Mouse (Mus musculus) stomach, postnatal 0 days (tissue): ENCODE results near the gene Mrtfb. TPM values are rescaled to one million over a fixed set of nuclear protein-coding genes. Genes with fewer than 3 reads are reported as not detected.
A peak's percentile ranks its signal among the peaks of the same experiment; 100 is the strongest.

Experiments
- ATAC-seq: fragments of 200-750 bp; cut with Nextera tagmentation; 2 replicates; pipeline ENCODE4 v1.8.0; 2017; ENCODE audit not compliant: low FRiP score, low TSS enrichment
- DNase-seq: peaks from one replicate; pipeline ENCODE4 v3.0.0-alpha.2; 2016; ENCODE audit warnings: low spot score
- H3K27ac ChIP-seq: fragments of 300-500 bp; sonication (generic); replicated peaks from 2 replicates; pipeline ENCODE4 v1.5.1; 2014; ENCODE audit warnings: mild to moderate bottlenecking, control low read depth
- H3K27me3 ChIP-seq: fragments of 300-500 bp; sonication (generic); 2 replicates; pipeline ENCODE4 v1.6.1; 2014; ENCODE audit warnings: low read length; ENCODE audit not compliant: control insufficient read depth, insufficient read depth
- H3K36me3 ChIP-seq: fragments of 300-500 bp; sonication (generic); 2 replicates; pipeline ENCODE4 v1.6.1; 2014; ENCODE audit warnings: low read length, mixed read lengths; ENCODE audit not compliant: control insufficient read depth, insufficient read depth
- H3K4me1 ChIP-seq: fragments of 300-500 bp; sonication (generic); replicated peaks from 2 replicates; pipeline ENCODE4 v1.6.1; 2014; ENCODE audit warnings: antibody characterized with exemption; ENCODE audit not compliant: control insufficient read depth, insufficient read depth
- H3K4me2 ChIP-seq: fragments of 300-500 bp; sonication (generic); replicated peaks from 2 replicates; pipeline ENCODE4 v1.6.1; 2014; ENCODE audit warnings: low read depth, mild to moderate bottlenecking, control low read depth, moderate library complexity
- H3K4me3 ChIP-seq: fragments of 300-500 bp; sonication (generic); 2 replicates; pipeline ENCODE4 v1.5.1; 2014; ENCODE audit warnings: low read depth, low read length, control low read depth
- H3K9ac ChIP-seq: fragments of 300-500 bp; sonication (generic); 2 replicates; pipeline ENCODE4 v1.6.1; 2014; ENCODE audit warnings: mild to moderate bottlenecking, low read length, control low read depth, mixed read lengths
- H3K9me3 ChIP-seq: fragments of 300-500 bp; sonication (generic); 2 replicates; pipeline ENCODE4 v1.6.1; 2016; ENCODE audit warnings: low read length; ENCODE audit not compliant: control insufficient read depth
- CTCF ChIP-seq: IDR thresholded peaks from 2 replicates; pipeline ENCODE4 v1.5.1; 2016; ENCODE audit warnings: antibody characterized with exemption, low read depth, mild to moderate bottlenecking, moderate library complexity
- EP300 ChIP-seq: optimal IDR thresholded peaks from 2 replicates; pipeline ENCODE3; 2016; ENCODE audit warnings: antibody characterized with exemption
- WGBS: fragments of 180-500 bp; shearing (Covaris S2); extraction: QIAGEN DNeasy Blood & Tissue Kit; methylation state at CpG from one replicate; pipeline ENCODE4 v1.1.7; 2014; 5-methylcytosine and 5-hydroxymethylcytosine counted together
- polyA plus RNA-seq: library from polyadenylated mRNA; unstranded; fragments of >200 nt; fragmentation: Nextera tagmentation; extraction: Ambion mirVana; gene quantifications from 2 replicates; pipeline ENCODE4 v1.2.1, GENCODE M21; 2015

Mrtfb gene
- polyA plus RNA-seq, 1 experiment from 2014 or later, result 12.5 TPM

DNA sequence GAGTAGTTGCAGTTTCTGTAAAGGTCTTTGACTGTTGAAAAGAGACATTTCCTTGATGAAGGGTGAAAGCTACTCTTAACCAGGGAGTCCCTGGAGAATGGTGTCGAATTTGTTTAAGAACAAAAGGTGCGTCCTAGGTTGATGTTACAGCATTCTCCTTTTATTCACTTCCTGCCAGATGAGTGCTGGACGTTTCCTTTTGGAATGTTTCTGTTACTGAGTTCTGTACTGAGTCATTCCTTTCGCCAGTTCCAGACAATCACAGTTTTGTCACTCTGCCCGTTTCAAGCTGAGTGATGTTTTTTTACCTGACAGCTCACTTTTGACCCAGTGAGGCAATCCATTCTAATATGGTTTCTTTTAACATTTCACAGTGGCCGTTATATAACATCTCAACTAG, 67.5 kb downstream of the Mrtfb start:
- TF ChIP-seq CTCF (no peak), EP300 (no peak)
- Histone ChIP-seq H3K4me1 (no peaks in the 10 kb centered on the region), H3K9me3 (no peaks in the 10 kb centered on the region), H3K9ac (no peak overlapping the region), H3K27me3 (no peaks in the 10 kb centered on the region), H3K4me3 (no peak overlapping the region), H3K36me3 (no peaks in the 10 kb centered on the region), H3K4me2 (no peak overlapping the region), H3K27ac (peak overlapping the region; percentile 53; the same call in 1 of the 2 replicates)
- DNase-seq, result no peak
- ATAC-seq, result peak; percentile 26; the same call in 1 of the 2 replicates
- WGBS, result 28% methylated on average over 6 of the region's 6 CpGs

DNA sequence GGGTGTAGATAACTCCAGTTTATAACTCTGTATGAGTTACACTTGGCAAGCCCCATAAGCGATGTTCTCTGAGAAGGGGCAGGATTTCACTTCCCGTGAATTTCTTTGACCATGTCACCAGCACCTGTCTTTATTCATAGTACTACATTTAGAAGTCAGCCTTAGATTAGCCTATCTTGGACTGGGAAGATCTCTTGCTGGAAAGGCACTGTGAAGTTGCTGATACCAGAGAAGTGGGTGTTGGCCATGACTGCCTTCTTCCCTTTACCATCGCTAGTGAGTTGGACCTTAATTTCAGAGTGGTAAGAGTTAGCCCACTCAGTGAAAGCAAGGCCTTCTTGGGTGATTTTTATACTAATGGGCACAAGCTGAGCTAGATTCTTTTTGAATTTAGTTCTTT, 70.3 kb downstream of the Mrtfb start:
- WGBS, result 93% methylated on average over 3 of the region's 3 CpGs
- no peak overlapping the region for H3K4me2 ChIP-seq
- ATAC-seq (no peak), DNase-seq (no peak)
- TF ChIP-seq CTCF (no peak), EP300 (no peak)
- H3K9me3 ChIP-seq, result no peaks in the 10 kb centered on the region
- no peaks in the 10 kb centered on the region for H3K36me3 ChIP-seq
- H3K4me1 ChIP-seq, result no peaks in the 10 kb centered on the region
- no peak overlapping the region for H3K4me3 ChIP-seq
- no peak overlapping the region for H3K9ac ChIP-seq
- H3K27ac ChIP-seq, result no peak overlapping the region
- no peaks in the 10 kb centered on the region for H3K27me3 ChIP-seq

DNA sequence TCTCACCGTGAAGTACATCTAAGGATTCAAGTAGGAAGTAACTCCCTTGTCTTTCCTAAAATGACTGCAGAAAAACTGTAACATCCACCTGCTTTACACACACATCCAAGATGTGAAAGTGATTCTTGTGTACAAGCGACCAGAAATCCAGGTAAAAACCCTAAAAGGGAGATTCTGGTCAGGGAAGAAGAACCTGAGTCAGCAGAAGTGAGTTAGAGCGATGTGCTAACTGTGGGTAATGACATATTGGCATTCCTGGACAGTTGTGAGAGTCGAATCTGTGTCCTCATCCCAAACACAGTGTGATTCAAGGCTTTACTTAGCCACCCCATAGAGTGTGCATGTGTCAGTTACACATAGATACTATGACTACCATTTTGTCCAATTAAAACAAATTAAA, 72.4 kb downstream of the Mrtfb start:
- 85% methylated on average over 4 of the region's 4 CpGs for WGBS
- H3K4me1 ChIP-seq, result no peaks in the 10 kb centered on the region
- DNase-seq, result no peak
- no peak overlapping the region for H3K27ac ChIP-seq
- no peaks in the 10 kb centered on the region for H3K27me3 ChIP-seq
- H3K36me3 ChIP-seq, result no peaks in the 10 kb centered on the region
- TF ChIP-seq CTCF (no peak), EP300 (no peak)
- H3K4me2 ChIP-seq, result no peak overlapping the region
- H3K9ac ChIP-seq, result no peak overlapping the region
- H3K4me3 ChIP-seq, result no peak overlapping the region
- H3K9me3 ChIP-seq, result no peaks in the 10 kb centered on the region
- no peak for ATAC-seq

DNA sequence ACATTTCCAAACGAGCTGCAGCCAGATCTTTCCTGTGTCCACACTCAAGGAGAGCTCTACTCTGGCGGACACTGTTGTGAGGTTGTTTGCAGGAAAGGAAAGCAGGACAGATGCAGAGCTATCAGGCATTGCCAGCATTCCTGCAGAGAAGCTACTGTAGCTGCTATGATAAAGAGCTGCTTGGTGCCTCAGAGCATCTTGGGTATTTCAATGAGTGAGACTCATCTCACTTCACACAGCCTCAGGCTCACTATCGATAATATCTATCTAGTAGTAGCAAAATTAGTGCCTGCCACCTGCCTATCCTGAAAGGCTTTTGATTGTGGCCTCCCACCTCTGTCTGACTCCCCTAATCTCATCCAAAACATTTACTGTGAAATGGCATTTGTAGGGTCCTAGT, 73.4 kb downstream of the Mrtfb start:
- Histone ChIP-seq H3K4me2 (no peak overlapping the region), H3K4me1 (no peaks in the 10 kb centered on the region), H3K4me3 (no peak overlapping the region), H3K27ac (0 out of 2 replicates have a peak overlapping the region, but pooled peaks have one; percentile 25), H3K36me3 (no peaks in the 10 kb centered on the region), H3K27me3 (no peaks in the 10 kb centered on the region), H3K9me3 (no peaks in the 10 kb centered on the region), H3K9ac (no peak overlapping the region)
- ATAC-seq, result no peak
- TF ChIP-seq EP300, result no peak
- no peak for TF ChIP-seq CTCF
- WGBS, result 77% methylated on average over 3 of the region's 3 CpGs
- DNase-seq, result no peak

DNA sequence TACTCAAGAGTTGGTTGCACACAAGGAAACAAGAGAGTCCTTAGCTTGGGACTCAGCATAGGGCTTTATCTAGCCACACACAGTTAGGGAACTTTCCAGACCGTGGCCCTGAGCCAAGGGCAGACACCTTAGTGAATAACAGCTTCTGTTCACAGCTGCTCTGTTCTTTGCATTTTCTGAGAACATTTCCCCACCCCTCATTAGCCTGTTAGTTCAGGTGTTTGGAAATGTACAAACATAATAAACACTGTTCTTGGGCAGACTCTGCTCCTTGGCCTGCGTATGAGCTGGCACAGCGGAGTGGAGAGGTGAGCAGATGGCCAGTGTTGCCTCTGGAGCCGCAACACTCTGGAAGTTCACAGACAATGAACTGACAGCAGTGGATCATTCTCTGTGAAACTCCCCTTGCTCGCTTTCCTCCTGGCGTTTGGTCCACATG, 74.0 kb downstream of the Mrtfb start:
- H3K4me2 ChIP-seq, result no peak overlapping the region
- H3K27ac ChIP-seq, result peak overlapping the region; percentile 45; the same call in 1 of the 2 replicates
- ATAC-seq (peak; percentile 96), DNase-seq (peak; percentile 81)
- H3K27me3 ChIP-seq, result no peaks in the 10 kb centered on the region
- H3K4me1 ChIP-seq, result no peaks in the 10 kb centered on the region
- TF ChIP-seq CTCF (no peak), EP300 (no peak)
- WGBS, result 48% methylated on average over 6 of the region's 6 CpGs
- H3K4me3 ChIP-seq, result no peak overlapping the region
- H3K9me3 ChIP-seq, result no peaks in the 10 kb centered on the region
- H3K36me3 ChIP-seq, result no peaks in the 10 kb centered on the region
- H3K9ac ChIP-seq, result no peak overlapping the region

DNA sequence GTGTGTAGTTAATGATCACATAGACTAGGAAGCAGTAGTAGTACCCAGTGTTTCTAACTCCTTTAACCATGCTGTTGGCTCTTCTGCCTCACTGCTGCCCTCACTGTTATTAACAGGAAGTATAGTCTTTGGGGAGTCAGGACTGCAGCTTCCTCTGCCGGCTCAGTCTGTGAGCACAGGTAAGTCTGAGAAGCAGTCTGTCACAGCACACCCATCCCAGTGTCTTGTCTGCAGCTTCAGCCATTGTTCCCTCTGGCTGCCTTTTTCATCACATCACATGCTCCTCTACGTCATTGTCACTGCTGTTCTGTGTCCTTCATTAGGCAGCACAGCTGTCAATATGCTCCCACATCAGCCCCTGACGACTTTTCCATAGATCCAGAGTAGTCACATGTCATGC, 75.6 kb downstream of the Mrtfb start:
- TF ChIP-seq CTCF, result peak; percentile 34
- TF ChIP-seq EP300, result no peak
- Histone ChIP-seq H3K4me1 (no peaks in the 10 kb centered on the region), H3K27ac (no peak overlapping the region), H3K9ac (no peak overlapping the region), H3K27me3 (no peaks in the 10 kb centered on the region), H3K36me3 (no peaks in the 10 kb centered on the region), H3K9me3 (no peaks in the 10 kb centered on the region), H3K4me3 (no peak overlapping the region), H3K4me2 (no peak overlapping the region)
- ATAC-seq (no peak), DNase-seq (no peak)
- 61% methylated on average over 3 of the region's 3 CpGs for WGBS
